Mouse (Mus musculus): ENCODE data around the gene Six4. TPM values are rescaled to one million over a fixed set of nuclear protein-coding genes. Genes with fewer than 3 reads are reported as not detected.

Gene Six4
- total RNA-seq, 2 experiments from 2014 or later, result not detected

Other genes starting within 250 kb of the Six4 start
- not detected in 2 replicates for gene Six6, start 173.6 kb downstream of the Six4 start, total RNA-seq (2014; fragmentation: Nextera tagmentation)
- gene Six6, start 173.6 kb downstream of the Six4 start, total RNA-seq (2017), result not detected in 2 replicates
- 0.60 TPM in 1 of 2 replicates, not detected in the other for gene 4930447C04Rik, start 172.7 kb downstream of the Six4 start, total RNA-seq (2014; fragmentation: Nextera tagmentation)
- gene 4930447C04Rik, start 172.7 kb downstream of the Six4 start, total RNA-seq (2017), result 1.3 and 8.6 TPM in 2 replicates
- not detected in 2 replicates for gene Six1, start 59.6 kb downstream of the Six4 start, total RNA-seq (2014; fragmentation: Nextera tagmentation)
- 0.30 TPM in 1 of 2 replicates, not detected in the other for gene Six1, start 59.6 kb downstream of the Six4 start, total RNA-seq (2017)
- gene Mnat1, start 10.3 kb upstream of the Six4 start, total RNA-seq (2014; fragmentation: Nextera tagmentation), result 13.5 and 28.0 TPM in 2 replicates
- 34.0 and 44.5 TPM in 2 replicates for gene Mnat1, start 10.3 kb upstream of the Six4 start, total RNA-seq (2017)
- 28.0 and 29.2 TPM in 2 replicates for gene Trmt5, start 173.3 kb upstream of the Six4 start, total RNA-seq (2014; fragmentation: Nextera tagmentation)
- 29.9 and 33.0 TPM in 2 replicates for gene Trmt5, start 173.3 kb upstream of the Six4 start, total RNA-seq (2017)
- 10.8 and 14.5 TPM in 2 replicates for gene Slc38a6, start 173.3 kb upstream of the Six4 start, total RNA-seq (2014; fragmentation: Nextera tagmentation)
- 2.8 and 3.1 TPM in 2 replicates for gene Slc38a6, start 173.3 kb upstream of the Six4 start, total RNA-seq (2017)